Mouse (Mus musculus): Measurements from ENCODE around the gene Serpinb7. TPM values are rescaled to one million over a fixed set of nuclear protein-coding genes. Genes with fewer than 3 reads are reported as not detected.

Gene Serpinb7
- polyA plus RNA-seq, 1 experiment from 2014 or later, result not detected

DNA sequence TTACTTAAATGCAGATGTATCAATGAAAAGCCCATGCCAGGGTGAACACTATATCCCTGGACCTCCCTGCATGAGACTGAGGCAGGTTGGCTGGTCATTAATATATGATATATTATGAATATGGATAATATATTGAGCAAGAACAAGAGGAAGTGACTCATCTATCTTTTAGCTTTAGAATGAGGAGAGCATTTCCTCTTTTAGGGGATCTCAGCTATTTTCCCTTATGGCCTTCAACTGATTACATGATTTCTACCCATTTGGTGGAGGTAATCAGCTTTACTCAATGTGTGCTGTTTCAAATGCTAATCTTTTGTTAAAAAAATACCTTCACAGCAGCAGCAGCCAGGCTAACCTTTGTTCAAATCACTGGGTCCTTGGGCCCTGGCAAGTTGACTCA is 18.0 kb upstream of the Serpinb7 start:
- H3K4me1 ChIP-seq (replicated peaks; ENCODE audit: control insufficient read depth, insufficient read depth, low read length), result no peaks in the 10 kb centered on the region
- DNase-seq (ENCODE audit: low spot score) (no peak), ATAC-seq (ENCODE audit: low FRiP score) (no peak)
- H3K27me3 ChIP-seq (ENCODE audit: control insufficient read depth, insufficient read depth, low read length), result no peaks in the 10 kb centered on the region
- no peak overlapping the region for H3K4me3 ChIP-seq (ENCODE audit: low read depth, low read length)
- no peak overlapping the region for H3K27ac ChIP-seq (ENCODE audit: low read depth, low read length)
- H3K9ac ChIP-seq (ENCODE audit: low read depth, low read length), result no peak overlapping the region
- no peak overlapping the region for H3K4me2 ChIP-seq (replicated peaks; ENCODE audit: low read depth, low read length)
- H3K9me3 ChIP-seq (ENCODE audit: control insufficient read depth, low read length), result no peaks in the 10 kb centered on the region
- no peaks in the 10 kb centered on the region for H3K36me3 ChIP-seq (ENCODE audit: control insufficient read depth, insufficient read depth, low read length)

DNA sequence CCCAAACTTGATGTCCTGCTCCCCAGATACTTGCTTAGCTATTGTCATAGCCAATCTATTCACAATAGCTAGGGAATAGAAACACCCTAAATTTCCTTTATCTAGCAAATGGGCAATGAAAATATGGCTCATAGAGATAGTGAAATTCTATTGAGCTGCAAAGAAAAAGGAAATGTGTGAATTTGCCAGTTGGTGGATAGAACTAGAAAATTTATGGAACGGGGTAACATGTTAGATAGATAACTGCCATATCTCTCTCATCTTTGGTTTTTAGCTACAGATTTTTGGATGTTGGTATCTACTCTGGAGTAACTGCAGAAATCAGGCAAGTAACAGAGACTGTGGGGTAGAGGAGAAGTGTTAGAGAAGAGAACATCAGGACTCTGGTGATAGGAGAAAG is 17.1 kb upstream of the Serpinb7 start:
- H3K9ac ChIP-seq (ENCODE audit: low read depth, low read length), result no peak overlapping the region
- no peak overlapping the region for H3K4me2 ChIP-seq (replicated peaks; ENCODE audit: low read depth, low read length)
- 95% methylated on average over 1 of the region's 1 CpGs for WGBS
- no peaks in the 10 kb centered on the region for H3K36me3 ChIP-seq (ENCODE audit: control insufficient read depth, insufficient read depth, low read length)
- H3K27me3 ChIP-seq (ENCODE audit: control insufficient read depth, insufficient read depth, low read length), result no peaks in the 10 kb centered on the region
- no peak for ATAC-seq (ENCODE audit: low FRiP score)
- H3K9me3 ChIP-seq (ENCODE audit: control insufficient read depth, low read length), result no peaks in the 10 kb centered on the region
- H3K4me1 ChIP-seq (replicated peaks; ENCODE audit: control insufficient read depth, insufficient read depth, low read length), result no peaks in the 10 kb centered on the region
- H3K4me3 ChIP-seq (ENCODE audit: low read depth, low read length), result no peak overlapping the region
- no peak overlapping the region for H3K27ac ChIP-seq (ENCODE audit: low read depth, low read length)
- DNase-seq (ENCODE audit: low spot score), result no peak

GRCm38 (mm10) chr1:107384532-107384931 is 14.9 kb upstream of the Serpinb7 start:
- WGBS, result 92% methylated on average over 9 of the region's 9 CpGs
- no peak for DNase-seq (ENCODE audit: low spot score)
- no peak overlapping the region for H3K4me3 ChIP-seq (ENCODE audit: low read depth, low read length)
- no peaks in the 10 kb centered on the region for H3K9me3 ChIP-seq (ENCODE audit: control insufficient read depth, low read length)
- no peaks in the 10 kb centered on the region for H3K27me3 ChIP-seq (ENCODE audit: control insufficient read depth, insufficient read depth, low read length)
- no peak overlapping the region for H3K27ac ChIP-seq (ENCODE audit: low read depth, low read length)
- H3K4me2 ChIP-seq (replicated peaks; ENCODE audit: low read depth, low read length), result no peak overlapping the region
- no peaks in the 10 kb centered on the region for H3K36me3 ChIP-seq (ENCODE audit: control insufficient read depth, insufficient read depth, low read length)
- no peaks in the 10 kb centered on the region for H3K4me1 ChIP-seq (replicated peaks; ENCODE audit: control insufficient read depth, insufficient read depth, low read length)
- no peak for ATAC-seq (ENCODE audit: low FRiP score)
- H3K9ac ChIP-seq (ENCODE audit: low read depth, low read length), result no peak overlapping the region

- H3K27ac ChIP-seq (ENCODE audit: low read depth, low read length), result no peak overlapping the region
- no peak overlapping the region for H3K9ac ChIP-seq (ENCODE audit: low read depth, low read length)
- no peaks in the 10 kb centered on the region for H3K36me3 ChIP-seq (ENCODE audit: control insufficient read depth, insufficient read depth, low read length)
- H3K4me3 ChIP-seq (ENCODE audit: low read depth, low read length), result no peak overlapping the region
- H3K9me3 ChIP-seq (ENCODE audit: control insufficient read depth, low read length), result no peaks in the 10 kb centered on the region
- 91% methylated on average over 2 of the region's 2 CpGs for WGBS
- no peaks in the 10 kb centered on the region for H3K27me3 ChIP-seq (ENCODE audit: control insufficient read depth, insufficient read depth, low read length)
- no peak overlapping the region for H3K4me2 ChIP-seq (replicated peaks; ENCODE audit: low read depth, low read length)
- ATAC-seq (ENCODE audit: low FRiP score) (no peak), DNase-seq (ENCODE audit: low spot score) (no peak)
- no peaks in the 10 kb centered on the region for H3K4me1 ChIP-seq (replicated peaks; ENCODE audit: control insufficient read depth, insufficient read depth, low read length)
Observed at GRCm38 (mm10) chr1:107389753-107390152, 9.7 kb upstream of the Serpinb7 start.

- Histone ChIP-seq H3K9ac (ENCODE audit: low read depth, low read length) (no peak overlapping the region), H3K27me3 (ENCODE audit: control insufficient read depth, insufficient read depth, low read length) (no peaks in the 10 kb centered on the region), H3K27ac (ENCODE audit: low read depth, low read length) (no peak overlapping the region), H3K4me1 (replicated peaks; ENCODE audit: control insufficient read depth, insufficient read depth, low read length) (no peaks in the 10 kb centered on the region), H3K36me3 (ENCODE audit: control insufficient read depth, insufficient read depth, low read length) (no peaks in the 10 kb centered on the region), H3K4me2 (replicated peaks; ENCODE audit: low read depth, low read length) (no peak overlapping the region), H3K9me3 (ENCODE audit: control insufficient read depth, low read length) (no peaks in the 10 kb centered on the region), H3K4me3 (ENCODE audit: low read depth, low read length) (no peak overlapping the region)
- WGBS, result 76% methylated on average over 1 of the region's 1 CpGs
- ATAC-seq (ENCODE audit: low FRiP score), result no peak
- DNase-seq (ENCODE audit: low spot score), result no peak
Observed at GRCm38 (mm10) chr1:107397481-107397880, 2.0 kb upstream of the Serpinb7 start.

DNA sequence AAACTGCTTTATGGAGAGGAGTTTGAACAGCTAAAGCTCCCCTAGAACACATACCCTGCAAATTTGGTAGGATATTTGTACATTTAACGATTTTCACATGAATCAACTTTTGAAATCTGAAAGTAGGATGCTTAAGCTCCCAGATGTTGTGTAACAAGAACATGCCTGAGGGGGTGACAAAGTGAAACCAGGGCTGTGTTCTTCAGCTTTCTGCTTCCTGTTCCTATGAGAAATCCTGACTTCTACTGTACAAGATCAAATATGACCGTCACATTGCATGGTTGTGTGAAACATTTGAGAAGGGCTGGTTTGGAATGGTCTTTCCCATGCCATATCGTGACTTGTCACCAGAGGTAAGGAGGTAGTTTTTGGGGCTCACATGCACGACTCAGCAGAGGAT is 2.6 kb downstream of the Serpinb7 start:
- Histone ChIP-seq H3K27me3 (ENCODE audit: control insufficient read depth, insufficient read depth, low read length) (no peaks in the 10 kb centered on the region), H3K9me3 (ENCODE audit: control insufficient read depth, low read length) (no peaks in the 10 kb centered on the region), H3K9ac (ENCODE audit: low read depth, low read length) (no peak overlapping the region), H3K4me3 (ENCODE audit: low read depth, low read length) (no peak overlapping the region), H3K36me3 (ENCODE audit: control insufficient read depth, insufficient read depth, low read length) (no peaks in the 10 kb centered on the region), H3K27ac (ENCODE audit: low read depth, low read length) (no peak overlapping the region), H3K4me2 (replicated peaks; ENCODE audit: low read depth, low read length) (no peak overlapping the region), H3K4me1 (replicated peaks; ENCODE audit: control insufficient read depth, insufficient read depth, low read length) (no peaks in the 10 kb centered on the region)
- ATAC-seq (ENCODE audit: low FRiP score) (no peak), DNase-seq (ENCODE audit: low spot score) (no peak)
- WGBS, result 83% methylated on average over 4 of the region's 4 CpGs

DNA sequence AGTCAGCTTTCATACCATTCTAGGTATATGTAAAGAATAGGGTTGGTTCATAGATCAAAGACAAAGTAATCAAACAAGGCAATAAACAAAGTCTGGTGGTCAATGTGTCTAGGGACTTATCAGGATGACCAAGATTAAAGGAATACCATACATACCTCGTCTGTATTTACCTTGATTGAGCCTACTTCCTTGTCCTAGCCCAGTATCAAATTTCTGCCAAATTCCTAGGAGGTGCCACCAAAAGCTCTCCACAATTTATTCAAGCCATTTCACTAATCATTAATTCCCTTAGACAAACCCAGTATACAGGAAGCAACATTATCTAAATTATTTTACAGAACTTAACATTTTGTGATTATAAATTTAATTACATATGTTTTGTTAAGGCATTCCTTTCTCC is 15.2 kb downstream of the Serpinb7 start:
- H3K4me1 ChIP-seq (replicated peaks; ENCODE audit: control insufficient read depth, insufficient read depth, low read length), result no peaks in the 10 kb centered on the region
- WGBS, result 52% methylated on average over 1 of the region's 1 CpGs
- H3K27me3 ChIP-seq (ENCODE audit: control insufficient read depth, insufficient read depth, low read length), result no peaks in the 10 kb centered on the region
- H3K36me3 ChIP-seq (ENCODE audit: control insufficient read depth, insufficient read depth, low read length), result no peaks in the 10 kb centered on the region
- DNase-seq (ENCODE audit: low spot score), result no peak
- no peak overlapping the region for H3K4me3 ChIP-seq (ENCODE audit: low read depth, low read length)
- no peak overlapping the region for H3K27ac ChIP-seq (ENCODE audit: low read depth, low read length)
- no peak for ATAC-seq (ENCODE audit: low FRiP score)
- H3K9ac ChIP-seq (ENCODE audit: low read depth, low read length), result no peak overlapping the region
- H3K4me2 ChIP-seq (replicated peaks; ENCODE audit: low read depth, low read length), result no peak overlapping the region
- H3K9me3 ChIP-seq (ENCODE audit: control insufficient read depth, low read length), result no peaks in the 10 kb centered on the region

DNA sequence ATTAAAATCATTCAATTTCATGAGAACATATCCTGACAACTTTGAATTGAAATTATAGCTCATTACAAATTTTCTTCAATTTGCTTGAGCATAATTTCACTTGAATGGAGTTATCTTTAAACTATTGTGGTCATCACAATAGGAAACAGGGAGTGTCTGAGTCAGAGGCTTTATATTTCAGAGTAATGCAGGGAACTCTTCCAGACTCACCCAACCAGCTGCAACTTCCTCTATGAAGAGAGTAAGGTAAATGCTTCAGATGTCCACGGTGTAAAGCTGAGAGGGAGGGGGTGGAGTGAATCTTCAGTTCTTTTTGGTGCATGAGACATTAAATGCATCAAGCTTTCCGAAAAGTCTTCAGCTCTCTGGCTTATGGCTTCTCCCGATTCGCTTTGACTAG is 23.0 kb downstream of the Serpinb7 start:
- H3K9ac ChIP-seq (ENCODE audit: low read depth, low read length), result no peak overlapping the region
- ATAC-seq (ENCODE audit: low FRiP score), result no peak

GRCm38 (mm10) chr1:107431253-107431652 is 31.8 kb downstream of the Serpinb7 start:
- no peak overlapping the region for H3K27ac ChIP-seq (ENCODE audit: low read depth, low read length)
- no peak for ATAC-seq (ENCODE audit: low FRiP score)
- no peak overlapping the region for H3K4me2 ChIP-seq (replicated peaks; ENCODE audit: low read depth, low read length)
- H3K9me3 ChIP-seq (ENCODE audit: control insufficient read depth, low read length), result no peaks in the 10 kb centered on the region
- no peaks in the 10 kb centered on the region for H3K4me1 ChIP-seq (replicated peaks; ENCODE audit: control insufficient read depth, insufficient read depth, low read length)
- no peaks in the 10 kb centered on the region for H3K27me3 ChIP-seq (ENCODE audit: control insufficient read depth, insufficient read depth, low read length)
- H3K4me3 ChIP-seq (ENCODE audit: low read depth, low read length), result no peak overlapping the region
- H3K9ac ChIP-seq (ENCODE audit: low read depth, low read length), result no peak overlapping the region
- H3K36me3 ChIP-seq (ENCODE audit: control insufficient read depth, insufficient read depth, low read length), result no peaks in the 10 kb centered on the region
- DNase-seq (ENCODE audit: low spot score), result no peak

More for the DNA sequence above, 23.0 kb downstream of the Serpinb7 start:
- Histone ChIP-seq H3K27ac (ENCODE audit: low read depth, low read length) (no peak overlapping the region), H3K4me3 (ENCODE audit: low read depth, low read length) (no peak overlapping the region), H3K36me3 (ENCODE audit: control insufficient read depth, insufficient read depth, low read length) (no peaks in the 10 kb centered on the region), H3K4me2 (replicated peaks; ENCODE audit: low read depth, low read length) (no peak overlapping the region), H3K9me3 (ENCODE audit: control insufficient read depth, low read length) (no peaks in the 10 kb centered on the region), H3K27me3 (ENCODE audit: control insufficient read depth, insufficient read depth, low read length) (no peaks in the 10 kb centered on the region), H3K4me1 (replicated peaks; ENCODE audit: control insufficient read depth, insufficient read depth, low read length) (no peaks in the 10 kb centered on the region)
- WGBS, result 76% methylated on average over 4 of the region's 4 CpGs
- no peak for DNase-seq (ENCODE audit: low spot score)

All from hindbrain, embryonic 11.5 days (tissue).